Mouse (Mus musculus): Measurements from ENCODE around the gene Pi16.
"Not testable (repeated sequence)": the region's sequence is repeated elsewhere in the genome, so short reads cannot be mapped to it uniquely, and the experiment has no call there.

The Pi16 gene

DNA sequence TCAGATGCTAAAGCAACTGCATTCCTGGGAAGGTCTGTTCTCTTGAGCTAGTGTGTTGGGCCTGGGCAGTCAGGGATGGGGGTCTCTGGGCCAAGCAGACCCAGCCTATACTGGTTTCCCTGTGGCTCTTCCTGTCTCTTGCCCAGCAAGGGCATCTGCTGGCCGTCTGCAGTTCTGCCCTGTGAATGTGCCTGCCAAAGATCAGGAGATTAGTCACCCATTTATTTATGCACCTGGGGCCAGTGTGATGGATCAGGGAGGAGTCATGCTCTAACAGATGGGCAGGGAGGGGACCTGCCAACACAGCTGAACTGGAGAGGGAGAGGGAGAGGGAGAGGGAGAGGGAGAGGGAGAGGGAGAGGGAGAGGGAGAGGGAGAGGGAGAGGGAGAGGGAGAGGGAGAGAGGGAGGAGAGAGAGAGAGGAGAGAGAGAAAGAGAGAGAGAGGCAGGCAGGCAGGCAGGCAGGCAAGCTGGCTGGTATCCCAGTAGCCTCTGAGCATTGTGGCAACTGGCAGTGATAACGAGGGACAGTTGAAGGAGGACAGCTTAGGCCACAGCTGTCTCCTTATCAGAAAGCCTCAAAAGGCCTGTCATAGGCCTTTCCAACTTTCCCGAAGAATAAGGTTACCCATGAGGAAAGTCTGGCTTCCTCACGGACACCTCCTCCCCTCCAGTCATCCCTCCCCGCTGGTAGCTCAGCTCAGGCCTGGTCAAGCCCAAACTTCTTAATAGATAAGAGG is 13.4 kb downstream of the Pi16 start:
- DNase-seq, result no peak

DNA sequence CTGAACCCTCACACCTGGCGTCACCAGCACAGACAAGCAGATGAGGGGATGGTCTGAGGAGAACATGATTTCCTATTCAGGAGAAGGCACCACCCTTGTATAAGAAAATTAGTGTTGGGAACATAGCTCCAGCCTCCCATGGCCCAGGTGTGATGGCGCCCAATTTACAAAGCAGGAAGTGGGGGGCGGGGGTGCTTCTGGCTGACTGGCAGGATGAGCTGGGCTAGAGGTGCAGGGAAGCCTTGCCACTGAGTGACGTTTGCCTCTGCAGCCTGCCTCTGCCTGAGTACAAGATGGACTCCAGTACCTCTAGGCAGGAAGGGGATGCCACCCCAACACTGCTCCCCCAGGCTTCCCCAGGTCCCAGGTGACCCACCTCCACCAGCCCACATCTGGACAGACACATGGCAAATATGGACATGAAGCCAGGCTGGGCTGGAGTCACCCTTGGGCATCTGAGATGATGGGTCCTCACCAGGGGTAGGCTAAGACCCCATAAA is 14.8 kb downstream of the Pi16 start:
- peak; percentile 49 to 62 for DNase-seq

DNA sequence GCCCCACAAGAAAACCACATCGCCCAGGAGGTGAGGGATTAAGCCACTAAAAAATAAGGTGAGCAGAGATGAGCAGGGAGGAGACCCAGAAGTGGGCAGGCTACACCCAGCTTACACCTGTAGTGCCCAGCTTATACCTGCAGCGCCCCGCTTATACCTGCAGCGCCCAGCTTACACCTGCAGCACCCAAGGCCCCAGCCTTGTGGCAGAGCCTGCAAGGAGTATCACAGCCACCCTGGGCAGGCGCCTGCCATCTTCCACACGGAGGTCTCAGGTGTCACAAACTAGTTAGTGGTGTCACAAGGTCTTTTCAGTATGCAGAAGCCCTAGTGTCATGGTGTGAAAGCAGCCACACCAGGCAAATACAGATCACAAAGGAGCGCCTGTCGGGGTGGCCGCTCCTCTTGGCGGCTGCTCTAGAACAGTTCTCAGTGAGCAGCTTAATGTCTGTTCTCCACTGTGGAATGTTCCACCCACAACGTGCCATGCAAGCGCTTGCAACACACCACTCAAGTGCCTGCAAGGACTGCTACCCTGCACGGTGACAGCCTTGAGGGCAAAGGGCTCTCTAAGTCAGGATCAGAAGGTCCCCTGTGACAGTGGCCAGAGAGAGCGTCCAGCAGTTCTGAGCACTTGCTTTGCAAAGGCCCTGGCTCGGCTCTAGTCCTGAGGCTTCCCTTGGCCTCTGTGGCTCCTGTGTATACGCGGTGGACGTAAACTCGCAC is 18.9 kb downstream of the Pi16 start:
- DNase-seq, result no peak

DNA sequence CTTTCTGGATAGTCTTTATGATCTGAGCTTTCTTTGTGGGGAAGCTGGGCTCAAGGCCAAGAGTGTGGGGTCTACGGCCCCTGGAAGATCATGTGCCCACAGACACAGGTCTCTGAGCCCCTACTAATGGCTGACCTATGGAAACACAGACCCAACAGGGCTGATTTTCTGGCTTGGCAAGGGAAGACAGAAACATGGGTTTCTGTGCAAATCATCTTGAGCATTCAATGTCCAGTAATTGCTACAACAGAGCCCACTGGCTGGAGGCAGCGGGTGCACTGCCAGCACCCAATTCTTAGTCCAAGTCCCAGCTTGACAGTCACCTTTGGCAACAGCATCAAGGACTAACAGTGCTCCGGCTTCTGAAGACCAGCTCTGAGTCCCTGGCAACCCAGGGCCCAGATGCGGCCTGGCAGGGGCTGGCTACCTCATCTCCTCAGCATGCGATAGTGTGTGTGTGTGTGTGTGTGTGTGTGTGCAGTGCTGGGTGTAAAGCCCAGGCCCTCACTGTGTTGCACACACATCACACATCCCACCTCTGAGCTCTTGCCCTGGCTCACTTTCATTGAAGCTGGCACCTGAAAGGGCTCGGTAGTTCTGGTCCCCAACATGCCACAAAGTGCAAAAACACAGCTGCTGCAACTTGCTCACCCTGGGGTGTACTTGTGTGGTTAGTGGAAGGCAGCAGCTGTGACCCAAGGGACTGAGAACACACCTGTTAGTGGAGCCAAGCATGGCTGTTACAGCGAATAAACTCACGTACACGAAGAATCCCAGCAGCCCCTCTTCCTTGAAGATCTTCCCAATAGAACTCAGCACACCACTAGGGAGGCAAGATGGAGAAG is 20.7 kb downstream of the Pi16 start:
- peak; percentile 59 to 75 for DNase-seq

DNA sequence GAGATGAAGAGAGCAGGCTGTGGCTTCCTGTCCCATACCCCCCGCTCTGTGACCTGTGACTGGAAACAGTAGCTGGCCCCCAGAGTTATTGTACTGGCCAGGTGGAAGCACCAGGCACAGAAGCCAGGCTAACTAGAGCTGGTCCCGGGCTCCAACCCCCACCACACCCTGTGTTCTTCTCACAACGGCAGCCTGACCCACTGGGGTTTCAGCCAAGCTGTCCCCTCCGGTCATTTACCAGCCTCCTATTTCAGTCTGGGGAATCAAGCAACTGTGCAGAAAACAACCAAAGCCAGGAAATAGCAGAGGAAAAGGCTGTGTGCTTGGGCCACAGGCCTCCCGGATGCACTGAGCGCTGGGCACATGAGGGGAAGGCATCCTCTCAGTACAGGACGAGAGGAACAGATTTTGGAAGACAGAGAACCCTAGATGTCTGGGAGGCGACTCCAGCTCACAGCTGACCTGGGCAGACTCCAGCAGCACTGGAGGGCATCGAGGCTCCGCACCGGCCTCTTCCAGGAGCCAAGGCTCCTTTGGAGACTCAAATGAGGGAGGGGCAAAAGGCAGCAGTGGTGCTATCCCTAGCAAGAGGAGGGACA is 21.8 kb downstream of the Pi16 start:
- DNase-seq, result no peak

DNA sequence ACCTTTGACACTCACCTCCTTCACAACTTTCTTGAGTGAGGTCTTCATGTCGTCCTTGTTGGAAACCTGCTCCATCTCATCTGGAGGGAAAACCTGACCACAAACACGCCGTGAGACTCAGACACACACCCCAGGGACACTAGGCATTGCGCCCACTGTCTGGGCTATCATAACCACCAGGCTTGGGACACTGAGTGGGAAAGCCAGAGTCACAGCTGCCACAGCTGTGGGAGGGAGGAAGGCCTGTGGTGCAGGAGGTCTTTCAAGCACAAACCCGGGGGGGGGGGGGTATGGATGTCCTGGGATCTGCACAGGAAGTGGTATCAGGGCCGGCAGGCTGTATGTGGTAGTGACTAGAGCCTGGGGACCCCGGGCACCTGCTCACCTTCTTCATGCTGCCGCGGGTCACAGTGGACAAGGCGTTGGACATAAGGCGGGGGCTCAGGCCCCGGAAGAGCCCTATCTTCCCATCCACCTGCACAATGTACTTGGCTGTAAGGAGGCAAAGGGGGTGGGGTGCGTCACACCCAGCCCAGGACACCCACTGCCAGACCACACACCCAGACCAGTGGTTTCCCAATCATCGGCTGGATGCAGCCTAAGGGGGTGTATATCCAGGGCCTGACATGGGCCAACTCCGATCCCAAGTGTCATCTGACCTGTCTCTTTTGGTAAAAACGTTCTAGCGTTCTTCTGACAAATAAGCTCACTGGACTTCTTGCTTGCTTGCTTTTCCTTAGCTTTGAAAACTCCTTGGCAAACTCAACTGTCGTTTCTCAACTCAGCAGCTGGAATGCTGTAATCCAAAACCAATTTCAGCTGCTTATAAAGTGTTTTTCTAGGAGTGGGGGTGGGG is 23.2 kb downstream of the Pi16 start:
- no peak for DNase-seq

DNA sequence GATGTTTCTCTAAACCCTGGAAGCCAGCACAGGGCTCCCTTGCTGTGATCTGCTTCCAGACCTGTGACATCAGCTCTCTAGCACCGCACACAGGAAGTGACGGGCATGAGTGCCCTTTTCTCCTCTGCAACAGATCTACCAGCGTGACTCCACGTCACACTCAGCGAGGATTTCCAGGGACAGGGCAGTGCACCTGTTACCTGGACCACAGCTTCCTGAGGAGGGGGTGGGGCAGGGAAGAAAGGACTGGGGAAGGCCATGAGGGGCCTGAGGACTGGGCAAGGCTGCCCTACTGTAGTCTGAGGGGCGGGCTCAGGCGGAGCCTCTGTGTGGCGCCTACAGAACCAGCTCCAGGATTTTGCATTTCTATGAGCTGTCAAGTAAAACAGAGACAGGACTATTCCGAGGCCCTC is 24.1 kb downstream of the Pi16 start:
- peak; percentile 39 to 68 for DNase-seq

DNA sequence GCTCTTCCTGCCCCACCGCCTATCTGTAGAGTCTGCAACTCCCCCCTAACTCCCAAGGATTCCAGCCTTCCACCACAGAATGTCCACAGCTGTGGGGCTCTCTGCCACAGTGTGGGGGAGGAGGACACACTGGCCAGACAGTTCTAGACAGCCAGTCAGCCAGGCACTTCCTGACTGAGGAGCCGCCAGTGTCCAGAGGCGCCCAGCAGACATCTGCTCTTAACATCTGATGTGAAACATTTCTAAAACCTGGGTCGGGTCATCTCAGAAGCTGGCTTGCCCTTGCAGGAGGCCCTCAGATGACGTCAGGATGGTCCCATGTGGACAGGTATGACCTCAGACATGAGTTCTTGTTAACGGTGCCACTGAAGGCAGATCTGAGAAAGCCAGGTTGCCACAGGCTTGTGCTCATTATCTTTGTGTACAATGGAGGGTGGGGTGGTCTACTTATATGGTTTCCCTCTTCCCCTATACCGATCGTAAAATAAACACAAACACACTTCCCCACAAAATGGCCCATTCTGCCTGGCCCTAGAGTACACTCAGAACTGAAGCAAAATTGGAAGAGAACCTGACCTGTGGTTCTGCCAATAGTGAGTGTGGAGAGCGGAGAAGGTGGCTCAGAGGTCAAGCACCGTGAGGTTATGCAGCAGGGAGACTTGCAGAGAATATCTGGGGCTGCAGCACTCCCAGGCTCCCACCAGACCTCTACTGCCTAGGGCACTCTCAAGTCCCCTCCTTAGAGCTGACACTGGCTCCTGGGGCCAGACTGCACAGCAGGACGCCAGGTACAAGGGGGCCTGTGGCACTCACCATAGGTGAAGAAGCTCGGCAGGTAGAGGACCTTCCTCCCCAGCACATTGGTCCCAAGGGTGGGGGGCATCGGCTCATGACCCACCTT is 24.8 kb downstream of the Pi16 start:
- DNase-seq, result no peak

DNA sequence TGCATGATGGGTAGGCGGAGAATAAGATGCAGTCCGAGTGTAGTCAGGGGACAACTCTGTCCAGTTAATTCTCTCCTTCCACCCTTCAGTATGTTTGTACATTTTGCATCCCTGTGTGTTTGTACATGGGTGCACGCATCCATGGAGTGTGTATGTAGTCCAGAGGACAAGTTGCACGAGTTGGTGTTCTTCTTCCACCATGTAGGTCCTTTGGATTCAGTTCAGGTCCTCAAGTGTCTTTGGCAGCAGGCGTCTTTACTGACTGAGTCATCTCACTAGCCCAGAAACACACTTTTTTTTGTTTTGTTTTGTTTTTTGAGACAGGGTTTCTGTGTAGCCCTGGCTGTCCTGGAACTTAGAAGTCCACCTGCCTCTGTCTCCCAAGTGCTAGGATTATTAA is 25.8 kb downstream of the Pi16 start:
- DNase-seq, result no peak

DNA sequence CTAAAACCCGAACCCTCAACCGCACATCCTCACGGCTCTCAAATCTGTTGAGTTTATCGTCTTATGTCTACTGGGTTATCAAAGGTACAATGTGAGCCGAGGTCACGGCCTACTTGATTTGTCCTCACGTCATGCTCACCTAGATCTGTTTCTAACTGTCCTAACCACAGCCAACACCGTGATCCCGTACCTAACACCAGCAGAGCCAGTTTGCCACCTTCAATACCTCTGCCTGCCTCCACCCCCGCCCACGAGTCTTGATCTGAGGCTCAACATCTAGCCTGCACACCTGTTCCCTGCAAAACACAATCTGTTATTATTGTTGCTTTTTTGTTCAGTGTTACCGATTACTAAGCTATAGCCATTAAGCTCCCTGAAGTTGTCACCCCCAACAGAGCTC is 27.8 kb downstream of the Pi16 start:
- DNase-seq, result no peak

DNA sequence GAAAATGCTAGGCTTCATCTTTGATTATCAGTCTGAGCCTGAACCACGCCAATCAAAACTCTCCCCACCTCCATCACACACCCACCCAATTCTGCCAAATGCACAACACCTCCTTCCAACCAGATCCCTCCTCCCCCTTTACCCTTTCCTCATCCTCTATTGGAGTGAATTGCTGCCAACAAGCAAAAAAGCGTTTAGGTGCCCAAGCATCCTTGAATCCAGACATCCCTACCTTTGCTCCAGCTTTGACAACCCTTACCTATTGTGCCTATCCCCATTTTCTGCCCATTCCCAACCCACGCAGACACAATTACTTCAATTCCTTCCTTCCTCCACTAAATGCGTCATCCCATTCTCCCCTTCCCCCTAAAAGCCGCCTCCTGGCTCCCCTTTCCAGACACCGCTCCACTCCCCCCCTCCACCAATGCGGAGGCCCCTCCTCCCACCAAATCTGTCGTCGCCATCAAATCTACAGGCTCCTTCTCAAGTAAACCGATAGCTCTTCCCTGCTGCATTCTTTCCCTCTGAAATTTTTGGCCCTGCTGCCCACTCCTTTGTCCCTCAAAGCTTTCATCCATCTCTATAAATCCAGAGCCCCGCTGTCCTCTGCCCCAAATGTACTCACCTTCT is 29.1 kb downstream of the Pi16 start:
- no peak for DNase-seq

DNA sequence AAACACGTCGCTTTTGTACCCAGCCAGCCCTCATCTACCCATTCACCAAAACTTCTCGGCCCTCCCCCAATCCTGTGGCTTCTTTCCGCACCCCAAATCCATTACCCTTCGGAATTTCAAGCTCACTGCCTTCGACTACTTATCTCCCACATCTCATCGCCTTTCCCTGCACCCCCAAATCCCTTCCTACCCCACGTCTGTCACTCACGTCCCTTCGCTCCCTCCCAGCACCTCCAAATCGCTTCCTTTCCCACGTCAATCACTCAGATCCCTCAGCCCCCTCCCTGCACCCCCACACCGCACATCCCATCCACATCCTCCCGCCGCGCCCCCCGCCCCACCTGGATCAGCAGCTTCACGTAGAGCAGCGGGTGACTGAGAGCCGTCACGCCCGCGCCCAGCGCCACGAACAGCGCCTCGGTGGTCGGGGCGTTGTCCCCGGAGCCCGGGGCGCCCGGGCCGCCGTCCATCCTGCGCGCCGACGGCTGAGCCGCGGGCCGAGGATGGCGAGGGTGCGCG is 29.7 kb downstream of the Pi16 start:
- peak in 1 of 2 experiments; percentile 44 for DNase-seq

DNA sequence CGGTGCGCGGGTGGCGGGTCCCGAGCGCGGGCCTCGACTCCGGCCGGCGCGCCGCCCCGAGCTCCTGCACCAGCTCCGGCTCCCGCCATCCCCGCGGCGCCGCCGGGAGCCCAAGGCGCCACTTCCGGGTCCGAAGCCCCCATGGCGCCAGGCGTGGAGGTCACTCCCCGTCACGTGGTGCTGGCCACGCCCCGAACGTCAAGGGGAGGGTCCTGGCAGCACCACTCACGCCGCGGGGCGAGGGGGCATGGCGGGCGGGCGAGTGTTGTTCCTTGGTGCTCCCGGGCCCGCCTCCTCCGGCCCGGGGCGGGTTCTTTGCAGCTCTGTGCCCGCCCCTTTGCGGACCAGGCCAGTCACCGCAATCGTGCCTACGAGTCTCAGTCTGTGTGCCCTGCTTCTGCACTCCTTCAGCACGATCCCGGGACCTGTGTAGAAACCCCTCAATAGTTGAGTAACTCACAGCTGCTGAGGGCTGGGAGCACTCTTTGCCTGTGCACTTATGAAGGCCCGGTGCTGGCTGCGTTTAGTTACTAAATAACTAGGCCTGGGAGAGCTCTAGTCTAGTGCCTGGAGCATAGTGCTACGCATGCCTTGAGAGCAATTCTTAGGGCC is 30.3 kb downstream of the Pi16 start, which contains the start of gene Mtch1:
Gene Mtch1 (minus strand): TSS at position 290 of the 612 bp plus-strand sequence.
- peak; percentile 97 to 98 for DNase-seq

DNA sequence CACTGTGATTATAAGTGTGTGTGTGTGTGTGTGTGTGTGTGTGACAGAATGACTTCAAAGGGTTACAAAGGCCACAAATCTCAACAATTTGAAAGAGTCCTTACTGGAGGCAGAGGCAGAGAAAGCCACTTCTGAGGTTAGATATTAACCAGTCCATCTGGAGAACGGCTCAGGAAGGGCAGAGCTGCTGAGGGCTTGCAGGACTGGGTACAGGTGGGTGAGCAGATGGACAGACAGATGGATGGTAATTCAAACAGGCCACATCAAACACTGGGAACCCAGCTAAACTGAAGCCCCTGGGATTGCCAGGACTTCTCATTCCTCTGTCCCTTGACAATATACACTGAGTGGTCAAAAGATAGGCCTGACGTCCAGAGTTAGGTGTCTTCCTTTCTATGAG is 31.5 kb downstream of the Pi16 start:
- DNase-seq, result no peak

DNA sequence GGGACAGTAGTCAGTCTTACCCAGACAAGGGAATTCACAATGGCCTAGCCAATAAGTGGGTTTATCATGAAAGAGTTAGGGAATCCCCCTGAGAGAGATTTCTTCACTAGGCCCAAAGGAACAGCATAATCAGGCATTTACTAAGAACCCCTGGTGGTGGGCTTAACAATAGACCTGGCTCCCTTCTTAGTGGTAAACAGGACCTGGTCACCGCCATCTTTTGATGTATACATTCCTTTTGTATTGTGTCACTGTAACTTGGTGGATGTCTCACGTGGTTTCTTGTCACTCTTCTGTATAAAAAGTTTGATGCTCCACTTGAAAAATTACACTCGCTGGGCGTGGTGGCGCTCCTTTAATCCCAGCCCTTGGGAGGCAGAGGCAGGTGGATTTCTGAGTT is 33.6 kb downstream of the Pi16 start:
- not testable (repeated sequence) for DNase-seq

DNA sequence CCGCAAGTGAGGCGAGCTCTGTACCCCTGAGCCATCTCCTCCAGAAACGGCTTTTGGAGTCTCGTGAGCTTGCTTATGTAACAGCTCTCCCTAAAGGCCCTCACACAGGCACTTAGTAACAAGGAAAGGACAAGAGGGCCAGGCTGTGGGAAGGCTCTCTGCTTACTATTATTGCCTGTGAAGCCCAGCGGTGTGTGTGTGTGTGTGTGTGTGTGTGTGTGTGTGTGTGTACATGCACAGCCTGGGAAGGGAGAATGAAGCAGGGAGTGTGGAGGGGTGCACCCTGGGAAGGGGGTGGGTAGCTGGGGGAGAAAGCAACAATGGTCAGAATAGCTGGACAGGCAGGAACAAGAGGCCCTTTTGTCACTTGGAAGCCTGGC is 38.0 kb downstream of the Pi16 start:
- DNase-seq, result no peak

DNA sequence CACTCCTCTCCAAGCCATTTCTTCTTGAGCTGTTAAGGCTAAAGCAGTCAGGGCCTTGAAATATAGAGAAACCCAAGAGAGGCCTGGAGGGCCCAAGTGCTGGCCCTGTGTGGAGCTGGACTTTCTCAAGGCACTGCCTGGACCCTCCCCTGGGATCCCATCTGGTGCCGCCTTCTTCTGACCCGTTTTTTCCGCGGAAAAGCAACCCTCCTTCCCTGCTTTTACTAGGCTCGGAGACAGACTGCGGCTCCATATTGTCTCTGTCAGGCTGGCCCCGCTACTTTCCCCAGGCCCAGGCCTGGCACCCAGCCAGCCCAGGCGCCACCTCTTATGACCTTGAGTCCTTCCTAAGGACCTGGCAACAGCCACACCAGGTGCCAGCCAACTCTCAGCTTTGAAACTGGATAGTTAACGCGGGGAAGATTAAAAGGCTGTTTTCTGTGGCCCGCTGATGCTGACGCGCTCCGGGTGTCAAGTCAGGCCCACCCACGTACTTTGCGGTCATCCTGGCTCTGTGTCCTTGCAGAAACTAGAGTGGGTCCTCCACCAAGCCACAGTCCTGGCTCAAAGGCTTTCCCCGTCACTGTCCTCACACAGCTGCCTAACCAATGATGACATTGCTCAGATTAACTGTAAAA is 38.5 kb downstream of the Pi16 start:
- DNase-seq, result no peak

DNA sequence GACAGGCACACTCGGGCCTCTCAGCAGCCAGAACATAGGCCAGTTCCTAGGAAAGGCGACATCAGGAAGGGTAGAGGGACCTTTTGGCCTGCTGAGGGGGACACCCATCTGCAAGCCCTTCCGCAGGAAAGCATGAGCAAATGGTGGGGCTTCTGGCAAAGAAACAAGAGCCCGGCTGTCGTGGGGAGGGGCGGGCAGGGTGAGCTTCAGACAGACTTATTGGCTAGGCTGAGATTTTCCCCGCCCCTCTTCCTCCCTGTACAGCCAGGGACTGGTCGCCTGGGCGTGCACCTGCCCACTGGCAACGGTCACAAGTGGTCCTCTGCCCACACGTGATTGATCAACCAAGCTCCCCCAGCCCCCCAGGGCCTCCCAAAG is 39.0 kb downstream of the Pi16 start:
- DNase-seq, result no peak

DNA sequence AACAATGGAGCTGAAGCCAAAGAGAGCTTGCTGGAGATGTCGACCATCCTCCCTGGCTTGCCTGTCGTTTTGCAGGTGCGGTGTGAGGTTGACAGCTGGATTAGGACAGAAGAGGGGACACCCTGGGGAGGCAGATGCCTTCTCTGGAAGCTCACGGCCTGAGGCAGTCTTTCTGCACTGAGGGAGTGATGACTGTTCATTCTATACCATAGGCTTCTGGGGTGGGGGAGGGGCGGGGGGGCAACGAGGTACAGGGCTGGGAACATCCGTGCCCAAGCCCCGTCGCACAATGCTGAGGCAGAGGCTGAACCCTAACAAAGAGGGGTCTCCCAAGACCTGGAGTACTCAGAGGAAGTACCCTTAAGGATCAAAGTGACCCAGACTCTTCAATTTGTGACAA is 39.4 kb downstream of the Pi16 start:
- DNase-seq, result no peak

Data from thymus, adult 18-20 months (tissue).